Mouse (Mus musculus): ENCODE results near the gene Fahd2a. TPM values are rescaled to one million over a fixed set of nuclear protein-coding genes. Genes with fewer than 3 reads are reported as not detected.

Gene Fahd2a
- polyA plus RNA-seq, 1 experiment: 5.9 TPM

DNA sequence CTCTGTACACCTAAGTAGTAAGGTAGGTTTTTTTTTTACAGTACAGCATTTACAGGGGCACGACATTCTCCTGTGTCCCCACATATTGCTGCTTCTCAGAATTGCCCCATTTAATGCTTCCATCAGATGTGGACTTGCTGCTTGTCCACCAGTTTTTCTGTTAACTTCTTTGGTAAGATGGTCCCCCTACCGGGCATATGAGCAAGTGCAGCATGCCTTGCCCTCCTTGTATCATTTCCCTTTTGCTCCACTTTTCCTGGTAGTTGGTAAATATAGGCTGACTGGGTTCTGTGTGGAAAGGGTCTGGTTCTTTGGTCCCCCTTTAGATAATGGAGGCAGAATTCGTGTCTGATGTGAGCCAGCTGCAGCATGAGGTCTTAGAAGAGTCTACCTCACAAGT, 14.1 kb downstream of the Fahd2a start:
- no peak overlapping the region for H3K4me3 ChIP-seq
- TF ChIP-seq SRF (IDR thresholded peaks at IDR 0.05; ENCODE audit: control insufficient read depth, insufficient read length, low read depth): no peak
- TF ChIP-seq TCF12 (IDR thresholded peaks at IDR 0.05; ENCODE audit: insufficient read depth, poor library complexity, severe bottlenecking): no peak
- TF ChIP-seq REST (IDR thresholded peaks at IDR 0.05; ENCODE audit: insufficient read depth, insufficient read length): no peak
- TF ChIP-seq MAX (IDR thresholded peaks at IDR 0.05; ENCODE audit: low read depth): no peak
- no peak overlapping the region for H3K4me2 ChIP-seq (ENCODE audit: low read depth)
- H3K79me2 ChIP-seq (ENCODE audit: control insufficient read depth, insufficient read depth): no peaks in the 10 kb centered on the region
- H3K36me3 ChIP-seq (ENCODE audit: control insufficient read depth, insufficient read depth): no peaks in the 10 kb centered on the region
- no peak overlapping the region for H3ac ChIP-seq (ENCODE audit: control insufficient read depth, insufficient read length)
- H3K27me3 ChIP-seq (ENCODE audit: control insufficient read depth, insufficient read depth, insufficient read length): peaks cover 34% of the 10 kb centered on the region

DNA sequence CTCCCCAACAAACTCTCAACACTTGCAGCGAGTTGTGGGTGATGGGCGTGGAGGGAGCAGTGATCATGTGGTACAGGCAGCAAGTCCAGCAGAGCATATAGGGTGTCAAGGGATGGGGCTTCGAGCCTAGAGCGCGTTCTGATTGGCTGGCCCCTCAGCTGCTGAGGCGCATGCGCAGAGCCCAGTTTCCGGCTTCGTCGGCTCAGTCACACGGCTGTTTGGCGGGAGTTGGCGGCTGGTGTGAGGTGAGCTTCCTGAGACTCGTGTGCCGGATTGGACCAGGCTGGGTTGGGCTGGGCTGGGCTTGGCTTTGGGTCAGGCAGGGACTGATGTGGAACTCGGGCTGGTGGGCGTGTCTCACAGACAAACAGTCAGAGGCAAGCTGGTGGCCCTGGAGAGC, 19.4 kb downstream of the Fahd2a start, which contains the start of gene Gpat2:
TSS of gene Gpat2 (plus strand) at position 223 of the 400 bp plus-strand sequence.
- H3K79me2 ChIP-seq (ENCODE audit: control insufficient read depth, insufficient read depth): no peaks in the 10 kb centered on the region
- peaks cover 43% of the 10 kb centered on the region for H3K27me3 ChIP-seq (ENCODE audit: control insufficient read depth, insufficient read depth, insufficient read length)
- no peak within 1 kb of the TSS for H3K4me3 ChIP-seq
- no peaks in the 10 kb centered on the region for H3K36me3 ChIP-seq (ENCODE audit: control insufficient read depth, insufficient read depth)
- no peak within 1 kb of the TSS for H3ac ChIP-seq (ENCODE audit: control insufficient read depth, insufficient read length)
- TF ChIP-seq TCF12 (IDR thresholded peaks at IDR 0.05; ENCODE audit: insufficient read depth, poor library complexity, severe bottlenecking): no peak
- TF ChIP-seq USF1 (IDR thresholded peaks at IDR 0.05; ENCODE audit: low read depth): no peak
- no peak for TF ChIP-seq MAX (IDR thresholded peaks at IDR 0.05; ENCODE audit: low read depth)
- TF ChIP-seq TCF3 (IDR thresholded peaks at IDR 0.05; ENCODE audit: insufficient read length, low read depth): no peak
- TF ChIP-seq REST (IDR thresholded peaks at IDR 0.05; ENCODE audit: insufficient read depth, insufficient read length): no peak
- TF ChIP-seq CEBPB (IDR thresholded peaks at IDR 0.05; ENCODE audit: insufficient read depth, poor library complexity, severe bottlenecking): no peak
- TF ChIP-seq SRF (IDR thresholded peaks at IDR 0.05; ENCODE audit: control insufficient read depth, insufficient read length, low read depth): no peak
- TF ChIP-seq MYOG (IDR thresholded peaks at IDR 0.05; ENCODE audit: control insufficient read depth in 1 of 3, insufficient read depth in 1 of 3, insufficient read length in 2 of 3, low read depth in 2 of 3): no peak
- no peak for TF ChIP-seq POLR2A (IDR thresholded peaks at IDR 0.05; ENCODE audit: insufficient read length, low read depth)
- no peak for TF ChIP-seq E2F4 (IDR thresholded peaks at IDR 0.05; ENCODE audit: insufficient read depth)
- no peak for TF ChIP-seq POLR2AphosphoS2 (IDR thresholded peaks at IDR 0.05; ENCODE audit: insufficient read length, low read depth)
- TF ChIP-seq MYOD1 (IDR thresholded peaks at IDR 0.05; ENCODE audit: control insufficient read depth in 1 of 3, insufficient read length in 2 of 3, low read depth in 2 of 3): no peak
- H3K4me2 ChIP-seq (ENCODE audit: low read depth): no peak within 1 kb of the TSS

DNA sequence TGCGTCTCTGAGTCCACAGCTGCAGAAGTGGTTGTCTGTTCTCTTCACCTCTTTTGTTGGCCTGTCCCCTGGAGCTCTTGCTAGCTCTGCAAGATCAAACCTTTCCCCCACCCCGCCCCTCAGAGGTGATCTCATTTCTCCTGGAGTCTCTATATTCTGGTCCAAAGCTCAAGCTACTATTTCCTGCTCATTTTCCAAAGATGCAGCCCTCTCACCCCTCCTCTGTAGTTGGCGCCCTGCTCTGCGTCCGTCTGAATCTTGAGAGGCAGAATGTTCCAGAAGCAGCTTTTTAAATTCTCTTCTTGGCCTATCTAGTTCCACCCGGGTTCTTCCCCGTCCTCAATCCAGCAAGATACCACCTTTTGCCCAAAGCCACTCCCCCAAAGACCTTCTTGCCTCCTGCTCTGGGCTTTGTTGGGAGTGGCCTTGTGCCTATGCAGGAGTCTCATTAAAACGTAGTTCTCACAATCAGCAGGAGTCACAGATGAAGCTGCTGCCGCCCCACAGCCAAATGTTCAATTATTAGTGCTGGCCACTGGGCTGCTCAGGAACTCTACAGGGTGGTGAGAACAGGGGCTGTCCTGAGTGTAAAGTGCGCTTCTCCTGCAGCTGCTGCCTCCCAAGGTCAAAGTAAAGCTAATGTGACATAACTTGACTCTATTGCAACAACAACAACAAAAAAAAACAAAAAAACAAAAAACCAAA, 25.9 kb downstream of the Fahd2a start:
- H3ac ChIP-seq (ENCODE audit: control insufficient read depth, insufficient read length): no peak overlapping the region
- peaks cover 22% of the 10 kb centered on the region for H3K27me3 ChIP-seq (ENCODE audit: control insufficient read depth, insufficient read depth, insufficient read length)
- no peak overlapping the region for H3K4me3 ChIP-seq
- H3K4me2 ChIP-seq (ENCODE audit: low read depth): no peak overlapping the region
- no peaks in the 10 kb centered on the region for H3K79me2 ChIP-seq (ENCODE audit: control insufficient read depth, insufficient read depth)
- TF ChIP-seq POLR2AphosphoS2 (IDR thresholded peaks at IDR 0.05; ENCODE audit: insufficient read length, low read depth) (no peak), POLR2A (IDR thresholded peaks at IDR 0.05; ENCODE audit: insufficient read length, low read depth) (no peak)
- no peaks in the 10 kb centered on the region for H3K36me3 ChIP-seq (ENCODE audit: control insufficient read depth, insufficient read depth)

DNA sequence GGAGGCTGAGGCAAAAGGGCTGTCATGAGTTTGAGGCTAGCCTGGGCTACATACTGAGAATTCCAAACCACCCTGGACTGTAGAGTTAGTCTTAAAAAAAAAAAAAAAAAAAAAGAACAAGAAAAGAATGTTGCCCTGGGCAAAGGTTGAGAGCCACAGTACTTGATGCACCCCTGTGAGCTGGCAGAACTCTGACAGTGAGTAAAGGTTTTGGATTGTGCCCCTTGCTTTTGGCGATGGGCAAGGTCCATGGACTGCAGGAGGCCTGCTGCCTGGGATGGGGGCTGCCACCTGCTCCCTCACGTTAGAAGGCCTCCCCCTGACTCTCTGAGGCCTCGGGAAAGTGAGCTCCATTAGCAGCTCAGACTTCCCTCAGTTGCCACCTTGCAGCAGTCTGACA, 27.7 kb downstream of the Fahd2a start:
- TF ChIP-seq MYOD1 (IDR thresholded peaks at IDR 0.05; ENCODE audit: control insufficient read depth in 1 of 3, insufficient read length in 2 of 3, low read depth in 2 of 3) (no peak), REST (IDR thresholded peaks at IDR 0.05; ENCODE audit: insufficient read depth, insufficient read length) (no peak), POLR2A (IDR thresholded peaks at IDR 0.05; ENCODE audit: insufficient read length, low read depth) (no peak), TCF12 (IDR thresholded peaks at IDR 0.05; ENCODE audit: insufficient read depth, poor library complexity, severe bottlenecking) (no peak), CEBPB (IDR thresholded peaks at IDR 0.05; ENCODE audit: insufficient read depth, poor library complexity, severe bottlenecking) (no peak), E2F4 (IDR thresholded peaks at IDR 0.05; ENCODE audit: insufficient read depth) (no peak), SRF (IDR thresholded peaks at IDR 0.05; ENCODE audit: control insufficient read depth, insufficient read length, low read depth) (no peak), MYOG (IDR thresholded peaks at IDR 0.05; ENCODE audit: control insufficient read depth in 1 of 3, insufficient read depth in 1 of 3, insufficient read length in 2 of 3, low read depth in 2 of 3) (no peak), MAX (IDR thresholded peaks at IDR 0.05; ENCODE audit: low read depth) (no peak), TCF3 (IDR thresholded peaks at IDR 0.05; ENCODE audit: insufficient read length, low read depth) (no peak), USF1 (IDR thresholded peaks at IDR 0.05; ENCODE audit: low read depth) (no peak)
- Histone ChIP-seq H3K36me3 (ENCODE audit: control insufficient read depth, insufficient read depth) (no peaks in the 10 kb centered on the region), H3K4me3 (no peak overlapping the region), H3K4me2 (ENCODE audit: low read depth) (no peak overlapping the region), H3K27me3 (ENCODE audit: control insufficient read depth, insufficient read depth, insufficient read length) (peaks cover 22% of the 10 kb centered on the region), H3ac (ENCODE audit: control insufficient read depth, insufficient read length) (no peak overlapping the region), H3K79me2 (ENCODE audit: control insufficient read depth, insufficient read depth) (no peaks in the 10 kb centered on the region)

DNA sequence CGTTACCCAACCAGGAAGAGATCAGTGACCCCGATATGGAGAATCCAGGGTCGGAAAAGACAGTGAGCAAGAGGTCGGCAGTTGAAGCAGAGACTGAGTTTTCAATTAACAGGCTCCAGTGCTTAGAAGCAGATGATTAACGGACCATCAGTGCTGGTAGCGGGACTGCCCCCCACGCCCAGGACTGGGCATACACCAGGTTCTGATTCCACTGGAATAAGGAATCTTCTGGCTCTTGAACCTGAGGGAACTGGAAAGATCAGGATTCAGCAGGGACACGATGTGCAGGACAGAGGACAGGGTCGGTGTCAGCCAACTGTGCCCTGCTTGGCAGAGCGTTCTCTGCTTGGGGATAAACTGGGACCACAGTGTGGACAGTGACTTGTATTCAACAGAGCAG, 28.6 kb downstream of the Fahd2a start:
- Histone ChIP-seq H3K79me2 (ENCODE audit: control insufficient read depth, insufficient read depth) (no peaks in the 10 kb centered on the region), H3K4me3 (no peak overlapping the region), H3K4me2 (ENCODE audit: low read depth) (no peak overlapping the region), H3K36me3 (ENCODE audit: control insufficient read depth, insufficient read depth) (no peaks in the 10 kb centered on the region), H3K27me3 (ENCODE audit: control insufficient read depth, insufficient read depth, insufficient read length) (peaks cover 22% of the 10 kb centered on the region), H3ac (ENCODE audit: control insufficient read depth, insufficient read length) (no peak overlapping the region)
- TF ChIP-seq MYOG (IDR thresholded peaks at IDR 0.05; ENCODE audit: control insufficient read depth in 1 of 3, insufficient read depth in 1 of 3, insufficient read length in 2 of 3, low read depth in 2 of 3) (no peak), E2F4 (IDR thresholded peaks at IDR 0.05; ENCODE audit: insufficient read depth) (no peak), SRF (IDR thresholded peaks at IDR 0.05; ENCODE audit: control insufficient read depth, insufficient read length, low read depth) (no peak), POLR2A (IDR thresholded peaks at IDR 0.05; ENCODE audit: insufficient read length, low read depth) (no peak), CEBPB (IDR thresholded peaks at IDR 0.05; ENCODE audit: insufficient read depth, poor library complexity, severe bottlenecking) (no peak), TCF3 (IDR thresholded peaks at IDR 0.05; ENCODE audit: insufficient read length, low read depth) (no peak), TCF12 (IDR thresholded peaks at IDR 0.05; ENCODE audit: insufficient read depth, poor library complexity, severe bottlenecking) (no peak), REST (IDR thresholded peaks at IDR 0.05; ENCODE audit: insufficient read depth, insufficient read length) (no peak), MAX (IDR thresholded peaks at IDR 0.05; ENCODE audit: low read depth) (no peak), USF1 (IDR thresholded peaks at IDR 0.05; ENCODE audit: low read depth) (no peak), POLR2AphosphoS2 (IDR thresholded peaks at IDR 0.05; ENCODE audit: insufficient read length, low read depth) (no peak), MYOD1 (IDR thresholded peaks at IDR 0.05; ENCODE audit: control insufficient read depth in 1 of 3, insufficient read length in 2 of 3, low read depth in 2 of 3) (no peak)

Data from myocyte (in vitro differentiated cells).